Mouse (Mus musculus): ENCODE results near the gene Wfdc21.

Wfdc21 gene

GRCm38 (mm10) chr11:83754227-83754626, 7.5 kb downstream of the Wfdc21 start:
- DNase-seq, result no peak

- DNase-seq, result no peak
These were observed 20.6 kb downstream of the Wfdc21 start for GRCm38 (mm10) chr11:83767306-83767705.

GRCm38 (mm10) chr11:83768976-83769375, 22.2 kb downstream of the Wfdc21 start:
- no peak for DNase-seq

- DNase-seq, result no peak
These were observed 24.3 kb downstream of the Wfdc21 start for GRCm38 (mm10) chr11:83771014-83771413.

- no peak for DNase-seq
These were observed 25.6 kb downstream of the Wfdc21 start for GRCm38 (mm10) chr11:83772341-83772740.

GRCm38 (mm10) chr11:83773691-83774090, 27.0 kb downstream of the Wfdc21 start:
- no peak for DNase-seq

- DNase-seq, result no peak
These were observed 27.6 kb downstream of the Wfdc21 start for GRCm38 (mm10) chr11:83774324-83774723.

- DNase-seq, result no peak
These were observed 30.1 kb downstream of the Wfdc21 start for GRCm38 (mm10) chr11:83776798-83777197.

- no peak for DNase-seq
These were observed 37.3 kb downstream of the Wfdc21 start for GRCm38 (mm10) chr11:83783931-83784600.

GRCm38 (mm10) chr11:83784661-83785060, 37.9 kb downstream of the Wfdc21 start:
- DNase-seq, result no peak

GRCm38 (mm10) chr11:83785366-83785765, 38.6 kb downstream of the Wfdc21 start:
- DNase-seq, result no peak

GRCm38 (mm10) chr11:83786835-83787234, 40.1 kb downstream of the Wfdc21 start:
- no peak for DNase-seq

GRCm38 (mm10) chr11:83787401-83788021, 40.8 kb downstream of the Wfdc21 start:
- no peak for DNase-seq

GRCm38 (mm10) chr11:83788331-83788730, 41.6 kb downstream of the Wfdc21 start:
- DNase-seq, result no peak

GRCm38 (mm10) chr11:83789259-83789658, 42.5 kb downstream of the Wfdc21 start:
- no peak for DNase-seq

GRCm38 (mm10) chr11:83791133-83791532, 44.4 kb downstream of the Wfdc21 start:
- no peak for DNase-seq

GRCm38 (mm10) chr11:83792316-83792914, 45.7 kb downstream of the Wfdc21 start:
- no peak for DNase-seq

- DNase-seq, result no peak
These were observed 46.5 kb downstream of the Wfdc21 start for GRCm38 (mm10) chr11:83793264-83793663.

GRCm38 (mm10) chr11:83796112-83796511, 49.4 kb downstream of the Wfdc21 start:
- DNase-seq, result no peak

- DNase-seq, result no peak
These were observed 50.4 kb downstream of the Wfdc21 start for GRCm38 (mm10) chr11:83796980-83797608.

- no peak for DNase-seq
These were observed 53.2 kb downstream of the Wfdc21 start for GRCm38 (mm10) chr11:83799871-83800430.

- DNase-seq, result no peak
These were observed 55.4 kb downstream of the Wfdc21 start for GRCm38 (mm10) chr11:83802166-83802565.

Measured in cerebellum, adult 11-12 months (tissue).